Mouse (Mus musculus): ENCODE measurements around the gene Nt5dc1. TPM values are rescaled to one million over a fixed set of nuclear protein-coding genes. Genes with fewer than 3 reads are reported as not detected.

Nt5dc1 gene
- polyA plus RNA-seq, 1 experiment from 2014 or later: 5.0 TPM

GRCm38 (mm10) chr10:34358263-34358662 lies 60.1 kb downstream of the Nt5dc1 start:
- WGBS: 83% methylated on average over 3 of the region's 3 CpGs

DNA sequence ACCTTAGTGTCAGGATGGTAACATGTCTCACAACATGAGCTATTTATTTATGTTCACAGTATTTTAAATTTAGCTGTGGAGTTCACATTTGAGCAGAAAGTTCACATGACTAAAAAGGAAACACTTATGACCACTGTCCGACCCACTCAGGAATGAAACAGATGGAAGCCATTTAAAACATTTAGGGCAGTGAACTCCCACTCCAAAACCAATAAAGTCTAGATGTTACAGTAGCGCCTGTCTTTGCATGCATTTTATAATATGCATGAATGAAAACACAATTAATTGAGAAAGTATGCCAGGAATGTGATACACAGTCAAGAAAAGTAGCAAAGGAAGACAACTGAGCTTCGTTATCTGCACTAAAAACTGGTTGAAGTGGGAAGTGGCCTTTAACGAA lies 66.2 kb downstream of the Nt5dc1 start:
- H3K4me1 ChIP-seq (replicated peaks): no peaks in the 10 kb centered on the region
- WGBS: 92% methylated on average over 4 of the region's 4 CpGs
- H3K27ac ChIP-seq: no peak overlapping the region
- H3K36me3 ChIP-seq: no peaks in the 10 kb centered on the region
- H3K27me3 ChIP-seq (ENCODE audit: insufficient read depth, poor library complexity, severe bottlenecking): no peaks in the 10 kb centered on the region
- no peaks in the 10 kb centered on the region for H3K9me3 ChIP-seq
- no peak for DNase-seq (ENCODE audit: low spot score)
- H3K4me3 ChIP-seq: no peak overlapping the region

More at GRCm38 (mm10) chr10:34358263-34358662, 60.1 kb downstream of the Nt5dc1 start:
- Histone ChIP-seq H3K36me3 (no peaks in the 10 kb centered on the region), H3K9me3 (no peaks in the 10 kb centered on the region), H3K4me1 (replicated peaks) (no peaks in the 10 kb centered on the region), H3K27me3 (ENCODE audit: insufficient read depth, poor library complexity, severe bottlenecking) (no peaks in the 10 kb centered on the region), H3K27ac (no peak overlapping the region), H3K4me3 (no peak overlapping the region)
- no peak for DNase-seq (ENCODE audit: low spot score)

GRCm38 (mm10) chr10:34341886-34342285 lies 76.5 kb downstream of the Nt5dc1 start:
- Histone ChIP-seq H3K4me1 (replicated peaks) (no peaks in the 10 kb centered on the region), H3K27ac (no peak overlapping the region), H3K36me3 (no peaks in the 10 kb centered on the region), H3K27me3 (ENCODE audit: insufficient read depth, poor library complexity, severe bottlenecking) (no peaks in the 10 kb centered on the region), H3K4me3 (no peak overlapping the region), H3K9me3 (no peaks in the 10 kb centered on the region)
- WGBS: 87% methylated on average over 1 of the region's 1 CpGs
- DNase-seq (ENCODE audit: low spot score): no peak

- Histone ChIP-seq H3K9me3 (no peaks in the 10 kb centered on the region), H3K4me1 (replicated peaks) (no peaks in the 10 kb centered on the region), H3K27ac (no peak overlapping the region), H3K36me3 (no peaks in the 10 kb centered on the region), H3K4me3 (no peak overlapping the region), H3K27me3 (ENCODE audit: insufficient read depth, poor library complexity, severe bottlenecking) (no peaks in the 10 kb centered on the region)
- no peak for DNase-seq (ENCODE audit: low spot score)
- 84% methylated on average over 6 of the region's 6 CpGs for WGBS
Measured at GRCm38 (mm10) chr10:34341014-34341413, 77.3 kb downstream of the Nt5dc1 start.

GRCm38 (mm10) chr10:34328310-34328709 lies 90.0 kb downstream of the Nt5dc1 start:
- Histone ChIP-seq H3K27me3 (ENCODE audit: insufficient read depth, poor library complexity, severe bottlenecking) (no peaks in the 10 kb centered on the region), H3K36me3 (no peaks in the 10 kb centered on the region), H3K4me3 (no peak overlapping the region), H3K4me1 (replicated peaks) (no peaks in the 10 kb centered on the region), H3K27ac (no peak overlapping the region), H3K9me3 (no peaks in the 10 kb centered on the region)
- WGBS: 5% methylated on average over 2 of the region's 2 CpGs
- peak; percentile 31 for DNase-seq (ENCODE audit: low spot score)

- no peak for DNase-seq (ENCODE audit: low spot score)
- H3K4me3 ChIP-seq: no peak overlapping the region
- no peaks in the 10 kb centered on the region for H3K9me3 ChIP-seq
- WGBS: 62% methylated on average over 5 of the region's 5 CpGs
- H3K27ac ChIP-seq: no peak overlapping the region
- H3K27me3 ChIP-seq (ENCODE audit: insufficient read depth, poor library complexity, severe bottlenecking): no peaks in the 10 kb centered on the region
- H3K4me1 ChIP-seq (replicated peaks): no peaks in the 10 kb centered on the region
- H3K36me3 ChIP-seq: no peaks in the 10 kb centered on the region
Measured at GRCm38 (mm10) chr10:34327144-34327543, 91.2 kb downstream of the Nt5dc1 start.

- Histone ChIP-seq H3K27me3 (ENCODE audit: insufficient read depth, poor library complexity, severe bottlenecking) (no peaks in the 10 kb centered on the region), H3K9me3 (no peaks in the 10 kb centered on the region), H3K4me3 (no peak overlapping the region), H3K27ac (no peak overlapping the region), H3K36me3 (no peaks in the 10 kb centered on the region), H3K4me1 (replicated peaks) (no peaks in the 10 kb centered on the region)
- 26% methylated on average over 4 of the region's 4 CpGs for WGBS
- no peak for DNase-seq (ENCODE audit: low spot score)
Measured at GRCm38 (mm10) chr10:34326701-34327100, 91.7 kb downstream of the Nt5dc1 start.

GRCm38 (mm10) chr10:34320809-34321208 lies 97.5 kb downstream of the Nt5dc1 start:
- Histone ChIP-seq H3K27me3 (ENCODE audit: insufficient read depth, poor library complexity, severe bottlenecking) (no peaks in the 10 kb centered on the region), H3K4me1 (replicated peaks) (peaks cover 20% of the 10 kb centered on the region), H3K36me3 (no peaks in the 10 kb centered on the region), H3K27ac (no peak overlapping the region), H3K4me3 (no peak overlapping the region), H3K9me3 (no peaks in the 10 kb centered on the region)
- DNase-seq (ENCODE audit: low spot score): no peak
- WGBS: 91% methylated on average over 2 of the region's 2 CpGs

DNA sequence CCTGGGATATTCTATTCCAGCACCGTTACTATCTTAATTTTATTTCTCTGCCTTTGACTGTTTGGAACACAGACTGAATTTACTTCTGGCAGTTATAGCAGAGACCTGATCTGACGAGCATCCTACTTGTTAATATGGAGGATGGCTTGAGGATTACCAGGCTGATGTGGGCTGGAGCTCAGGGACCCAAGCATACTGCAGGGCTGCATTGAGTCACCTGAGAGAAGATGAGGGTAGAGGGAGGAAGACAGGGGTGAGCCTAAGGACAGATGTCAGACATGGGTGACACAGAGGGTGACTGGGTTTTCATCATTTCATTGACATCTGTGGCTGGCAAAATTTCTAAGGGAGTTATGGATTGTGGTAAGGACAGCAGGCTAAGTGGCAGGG lies 101.1 kb downstream of the Nt5dc1 start:
- H3K4me3 ChIP-seq: peak overlapping the region; percentile 18; the same call in 1 of the 2 replicates
- no peaks in the 10 kb centered on the region for H3K9me3 ChIP-seq
- peaks cover 27% of the 10 kb centered on the region for H3K4me1 ChIP-seq (replicated peaks)
- 24% methylated on average over 2 of the region's 2 CpGs for WGBS
- peak overlapping the region; percentile 88 for H3K27ac ChIP-seq
- no peak for DNase-seq (ENCODE audit: low spot score)
- no peaks in the 10 kb centered on the region for H3K36me3 ChIP-seq
- H3K27me3 ChIP-seq (ENCODE audit: insufficient read depth, poor library complexity, severe bottlenecking): no peaks in the 10 kb centered on the region

DNA sequence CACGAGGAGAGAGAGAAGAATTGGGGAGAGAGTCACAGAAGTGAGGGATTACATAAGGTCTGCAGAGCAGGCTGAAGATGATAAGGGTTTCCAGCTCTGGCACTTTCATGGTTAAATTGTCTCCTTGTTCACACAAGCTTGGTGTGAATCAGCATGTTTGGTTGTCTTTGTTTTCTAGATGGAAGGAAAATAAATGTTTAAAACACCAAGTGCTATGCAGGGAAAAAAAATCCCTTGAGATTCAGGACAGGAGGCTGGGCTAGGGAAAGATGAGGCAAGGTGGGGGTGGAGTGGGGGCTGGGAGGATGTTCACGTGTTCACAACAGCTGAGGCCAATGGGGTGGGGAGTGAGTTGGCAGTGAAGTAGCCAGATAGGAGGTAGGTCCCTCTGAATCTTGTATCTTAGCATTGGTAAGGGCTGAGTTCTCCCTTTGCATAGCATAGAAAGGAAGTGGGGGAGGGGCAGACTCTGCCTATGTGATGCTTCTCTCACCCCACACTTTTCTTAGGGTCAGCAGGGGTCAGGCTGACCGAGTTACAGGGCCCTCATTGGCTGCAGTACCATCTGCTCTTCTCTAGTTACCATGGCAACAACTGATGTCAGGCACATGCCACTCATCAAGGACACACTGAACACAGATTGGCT lies 101.7 kb downstream of the Nt5dc1 start:
- Histone ChIP-seq H3K27me3 (ENCODE audit: insufficient read depth, poor library complexity, severe bottlenecking) (no peaks in the 10 kb centered on the region), H3K4me3 (peak overlapping the region; percentile 37), H3K9me3 (no peaks in the 10 kb centered on the region), H3K4me1 (replicated peaks) (peaks cover 27% of the 10 kb centered on the region), H3K27ac (peak overlapping the region; percentile 88), H3K36me3 (no peaks in the 10 kb centered on the region)
- under 1% methylated on average over 3 of the region's 3 CpGs for WGBS
- peak; percentile 85 for DNase-seq (ENCODE audit: low spot score)

DNA sequence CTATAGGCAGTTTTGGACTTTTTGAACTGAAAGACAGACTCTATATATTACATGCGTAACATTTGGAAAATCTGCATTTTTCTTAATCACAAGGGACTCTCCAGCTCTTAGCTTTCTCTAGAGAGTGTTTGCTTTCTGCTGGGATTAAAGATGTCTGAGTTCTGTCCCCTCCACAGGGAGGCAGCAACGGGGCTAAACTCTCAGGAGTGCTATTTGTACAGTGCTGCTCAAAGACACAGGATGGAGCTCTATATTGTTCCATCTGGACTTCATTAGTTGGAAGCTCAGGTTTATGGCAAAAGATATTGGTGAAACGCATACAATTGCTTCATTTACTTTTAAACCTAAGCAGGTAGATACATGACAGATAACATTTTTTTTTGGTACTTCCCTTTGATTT lies 105.8 kb downstream of the Nt5dc1 start:
- Histone ChIP-seq H3K36me3 (no peaks in the 10 kb centered on the region), H3K27me3 (ENCODE audit: insufficient read depth, poor library complexity, severe bottlenecking) (no peaks in the 10 kb centered on the region), H3K4me1 (replicated peaks) (peaks cover 24% of the 10 kb centered on the region), H3K4me3 (no peak overlapping the region), H3K9me3 (no peaks in the 10 kb centered on the region), H3K27ac (no peak overlapping the region)
- no peak for DNase-seq (ENCODE audit: low spot score)
- WGBS: 64% methylated on average over 3 of the region's 3 CpGs

GRCm38 (mm10) chr10:34309915-34310685 lies 108.3 kb downstream of the Nt5dc1 start:
- H3K9me3 ChIP-seq: no peaks in the 10 kb centered on the region
- no peak overlapping the region for H3K4me3 ChIP-seq
- no peak for DNase-seq (ENCODE audit: low spot score)
- no peaks in the 10 kb centered on the region for H3K27me3 ChIP-seq (ENCODE audit: insufficient read depth, poor library complexity, severe bottlenecking)
- no peak overlapping the region for H3K27ac ChIP-seq
- H3K36me3 ChIP-seq: no peaks in the 10 kb centered on the region
- 93% methylated on average over 9 of the region's 9 CpGs for WGBS
- 0 out of 2 replicates have a peak, but pooled peaks cover 1% of the 10 kb centered on the region for H3K4me1 ChIP-seq (replicated peaks)

- H3K4me1 ChIP-seq (replicated peaks): no peaks in the 10 kb centered on the region
- no peaks in the 10 kb centered on the region for H3K36me3 ChIP-seq
- no peak overlapping the region for H3K4me3 ChIP-seq
- H3K9me3 ChIP-seq: no peaks in the 10 kb centered on the region
- no peaks in the 10 kb centered on the region for H3K27me3 ChIP-seq (ENCODE audit: insufficient read depth, poor library complexity, severe bottlenecking)
- no peak for DNase-seq (ENCODE audit: low spot score)
- no peak overlapping the region for H3K27ac ChIP-seq
Measured at GRCm38 (mm10) chr10:34307070-34307469, 111.3 kb downstream of the Nt5dc1 start.
